Mouse (Mus musculus) ES-E14 (cell line): ENCODE data around the gene Kcnc1. TPM values are rescaled to one million over a fixed set of nuclear protein-coding genes. Genes with fewer than 3 reads are reported as not detected.

Experiments
- DNase-seq: peaks from one replicate; pipeline ENCODE4 v3.0.0-alpha.2; 2013; ENCODE audit warnings: low read depth, low spot score
- H3K27ac ChIP-seq: 2 replicates; pipeline ENCODE4 v1.5.1; 2012; ENCODE audit warnings: low read depth, mild to moderate bottlenecking, low read length, moderate library complexity, mixed read lengths; ENCODE audit not compliant: poor library complexity, insufficient read depth, severe bottlenecking
- H3K36me3 ChIP-seq: 2 replicates; pipeline ENCODE4 v1.6.1; 2012; ENCODE audit warnings: mild to moderate bottlenecking, low read length, moderate library complexity, mixed read lengths; ENCODE audit not compliant: control insufficient read depth, poor library complexity, insufficient read depth, severe bottlenecking
- H3K4me1 ChIP-seq, 2 experiments: fragments of 150-350 bp in 1 of 2; sonication (generic) in 1 of 2; 2 replicates each; pipeline ENCODE4 v1.6.1; 2012; ENCODE audit warnings: low read length in 2 of 2, mild to moderate bottlenecking in 1 of 2, mixed read lengths in 1 of 2; ENCODE audit not compliant: control insufficient read depth in 2 of 2, insufficient read depth in 2 of 2, poor library complexity in 1 of 2
- H3K4me3 ChIP-seq, 2 experiments: fragments of 150-350 bp in 1 of 2; sonication (generic) in 1 of 2; 2 replicates each; pipeline ENCODE4 v1.5.1; 2012; ENCODE audit warnings: low read length in 2 of 2, low read depth in 1 of 2, mild to moderate bottlenecking in 1 of 2, mixed read lengths in 1 of 2; ENCODE audit not compliant: insufficient read depth in 1 of 2, poor library complexity in 1 of 2, severe bottlenecking in 1 of 2
- H3K9ac ChIP-seq: 2 replicates; pipeline ENCODE4 v1.6.1; 2012; ENCODE audit warnings: low read depth, mild to moderate bottlenecking, low read length, mixed read lengths; ENCODE audit not compliant: poor library complexity, insufficient read depth, severe bottlenecking
- H3K9me3 ChIP-seq: fragments of 150-350 bp; sonication (generic); 2 replicates; pipeline ENCODE4 v1.6.1; 2012; ENCODE audit warnings: low read depth, mild to moderate bottlenecking, low read length; ENCODE audit not compliant: control insufficient read depth, insufficient read depth
- CHD2 ChIP-seq: IDR thresholded peaks from 2 replicates; pipeline ENCODE4 v1.6.1; 2014; ENCODE audit warnings: mild to moderate bottlenecking, low read depth, low read length, inconsistent platforms
- HCFC1 ChIP-seq: IDR thresholded peaks from 2 replicates; pipeline ENCODE4 v1.6.1; 2012; ENCODE audit warnings: low read length, inconsistent platforms, borderline replicate concordance; ENCODE audit not compliant: insufficient read depth
- MAFK ChIP-seq: IDR thresholded peaks from 2 replicates; pipeline ENCODE4 v1.6.1; 2014; ENCODE audit warnings: mild to moderate bottlenecking, low read depth, low read length, inconsistent platforms; ENCODE audit not compliant: insufficient read depth
- ZC3H11A ChIP-seq: IDR thresholded peaks from 2 replicates; pipeline ENCODE4 v1.6.1; 2012; ENCODE audit warnings: low read depth, mild to moderate bottlenecking, inconsistent platforms, low read length, borderline replicate concordance
- ZNF384 ChIP-seq: IDR thresholded peaks from 2 replicates; pipeline ENCODE4 v1.6.1; 2012; ENCODE audit warnings: low read depth, low read length, inconsistent platforms
- in situ Hi-C, 2 experiments: fragments of 600-800 bp; cut with MboI; formaldehyde crosslinking; loops; one replicate each; pipeline ENCODE4 v1.15.1; 2025; ENCODE audit warnings: low sequenced_read_pairs in 2 of 2, inconsistent platforms in 1 of 2; ENCODE audit not compliant: unreplicated experiment in 2 of 2
- total RNA-seq: library from RNA; depleted of rRNA; stranded (reverse); fragments of 300-350 nt; gene quantifications from 2 replicates; pipeline ENCODE4 v1.2.3, GENCODE M21; 2012

Gene Kcnc1
- total RNA-seq, 1 experiment, result 0.18 TPM

DNA sequence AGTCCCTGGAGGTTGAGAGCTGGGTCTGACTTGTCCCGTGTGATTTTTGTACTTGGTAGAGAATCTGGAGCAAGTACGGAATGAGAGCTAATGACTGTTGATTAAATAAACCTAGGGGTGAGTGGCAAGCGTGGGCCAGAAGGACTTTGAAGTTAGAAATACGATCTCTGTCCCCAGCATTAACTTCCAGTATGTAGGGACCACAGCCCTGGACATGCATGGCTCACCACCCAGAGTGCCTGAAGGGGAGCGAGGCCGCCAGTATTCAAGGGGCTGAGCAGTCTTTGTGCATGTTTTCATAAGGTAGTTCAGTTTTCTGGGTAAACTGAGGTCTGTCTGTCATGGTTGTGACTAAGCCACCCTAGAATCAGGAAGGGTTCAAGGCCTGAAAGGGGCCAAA is 726 bp upstream of the Kcnc1 start:
- Histone ChIP-seq H3K27ac (no peak overlapping the region), H3K4me1 (no peaks in the 10 kb centered on the region), H3K9me3 (no peaks in the 10 kb centered on the region), H3K9ac (no peak overlapping the region), H3K36me3 (no peaks in the 10 kb centered on the region), H3K4me3 (no peak overlapping the region)
- TF ChIP-seq CHD2 (no peak), HCFC1 (no peak), MAFK (no peak)
- in situ Hi-C loops, result loop anchor here (10.0 to 25.0 kb wide), 2 partner anchors 167 to 209 kb away; no protein-coding TSS in a partner anchor
- DNase-seq, result no peak

GRCm38 (mm10) chr7:46396928-46397731 is 833 bp downstream of the Kcnc1 start:
- Histone ChIP-seq H3K4me3 (peak overlapping the region; percentile 68), H3K27ac (no peak overlapping the region), H3K9ac (no peak overlapping the region), H3K4me1 (no peaks in the 10 kb centered on the region), H3K9me3 (no peaks in the 10 kb centered on the region), H3K36me3 (no peaks in the 10 kb centered on the region)
- TF ChIP-seq MAFK, result no peak
- no peak for TF ChIP-seq HCFC1
- no peak for TF ChIP-seq ZNF384
- TF ChIP-seq CHD2, result no peak
- TF ChIP-seq ZC3H11A, result no peak
- no peak for DNase-seq
- in situ Hi-C loops, result loop anchor here (10.0 to 25.0 kb wide), 2 partner anchors 165 to 208 kb away; no protein-coding TSS in a partner anchor

DNA sequence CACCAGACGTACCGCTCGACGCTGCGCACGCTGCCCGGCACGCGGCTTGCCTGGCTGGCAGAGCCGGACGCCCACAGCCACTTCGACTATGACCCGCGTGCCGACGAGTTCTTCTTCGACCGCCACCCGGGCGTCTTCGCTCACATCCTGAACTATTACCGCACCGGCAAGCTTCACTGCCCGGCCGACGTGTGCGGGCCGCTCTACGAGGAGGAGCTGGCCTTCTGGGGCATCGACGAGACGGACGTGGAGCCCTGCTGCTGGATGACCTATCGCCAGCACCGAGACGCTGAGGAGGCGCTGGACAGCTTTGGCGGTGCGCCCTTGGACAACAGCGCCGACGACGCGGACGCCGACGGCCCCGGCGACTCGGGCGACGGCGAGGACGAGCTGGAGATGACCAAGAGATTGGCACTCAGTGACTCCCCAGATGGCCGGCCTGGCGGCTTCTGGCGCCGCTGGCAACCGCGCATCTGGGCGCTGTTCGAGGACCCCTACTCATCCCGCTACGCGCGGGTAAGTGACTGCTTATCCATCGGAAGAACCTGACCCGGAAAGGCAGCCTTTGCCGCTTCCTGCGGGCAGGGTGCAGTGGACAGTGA is 1.5 kb downstream of the Kcnc1 start:
- H3K4me3 ChIP-seq, result peak overlapping the region; percentile 39 to 68; a peak in 2 of 4 replicates
- no peak for TF ChIP-seq CHD2
- no peak for TF ChIP-seq HCFC1
- TF ChIP-seq ZC3H11A, result no peak
- TF ChIP-seq MAFK, result no peak
- TF ChIP-seq ZNF384, result no peak
- H3K27ac ChIP-seq, result no peak overlapping the region
- no peaks in the 10 kb centered on the region for H3K4me1 ChIP-seq
- H3K9me3 ChIP-seq, result no peaks in the 10 kb centered on the region
- in situ Hi-C loops, result loop anchor here (10.0 to 25.0 kb wide), 2 partner anchors 164 to 207 kb away; no protein-coding TSS in a partner anchor
- H3K36me3 ChIP-seq, result no peaks in the 10 kb centered on the region
- DNase-seq, result no peak
- no peak overlapping the region; the same call in 1 of the 2 replicates for H3K9ac ChIP-seq

- H3K9ac ChIP-seq, result no peak overlapping the region
Measured at GRCm38 (mm10) chr7:46398612-46399011, 2.3 kb downstream of the Kcnc1 start.

More at GRCm38 (mm10) chr7:46398612-46399011, 2.3 kb downstream of the Kcnc1 start:
- H3K27ac ChIP-seq, result no peak overlapping the region
- DNase-seq, result no peak
- no peak for TF ChIP-seq CHD2
- no peak for TF ChIP-seq ZC3H11A
- TF ChIP-seq HCFC1, result no peak
- no peaks in the 10 kb centered on the region for H3K36me3 ChIP-seq
- H3K9me3 ChIP-seq, result no peaks in the 10 kb centered on the region
- H3K4me3 ChIP-seq, result no peak overlapping the region
- H3K4me1 ChIP-seq, result no peaks in the 10 kb centered on the region
- in situ Hi-C loops, result loop anchor here (10.0 to 25.0 kb wide), 2 partner anchors 164 to 206 kb away; no protein-coding TSS in a partner anchor
